Mouse (Mus musculus): ENCODE data around the gene Cald1.

Cald1 gene

GRCm38 (mm10) chr6:34664749-34665148 is 66.4 kb downstream of the Cald1 start:
- no peak for DNase-seq (ENCODE audit: low spot score in 2 of 2)

- DNase-seq (ENCODE audit: low spot score in 2 of 2), result no peak
These were observed 70.5 kb downstream of the Cald1 start for GRCm38 (mm10) chr6:34668739-34669254.

GRCm38 (mm10) chr6:34671355-34671754 is 73.1 kb downstream of the Cald1 start:
- DNase-seq (ENCODE audit: low spot score in 2 of 2), result no peak

GRCm38 (mm10) chr6:34674416-34674815 is 76.1 kb downstream of the Cald1 start:
- no peak for DNase-seq (ENCODE audit: low spot score in 2 of 2)

- DNase-seq (ENCODE audit: low spot score in 2 of 2), result no peak
These were observed 76.6 kb downstream of the Cald1 start for GRCm38 (mm10) chr6:34674897-34675296.

- DNase-seq (ENCODE audit: low spot score in 2 of 2), result no peak
These were observed 83.8 kb downstream of the Cald1 start for GRCm38 (mm10) chr6:34682126-34682525.

GRCm38 (mm10) chr6:34684886-34685285 is 86.6 kb downstream of the Cald1 start:
- DNase-seq (ENCODE audit: low spot score in 2 of 2), result no peak

GRCm38 (mm10) chr6:34688971-34689370 is 90.7 kb downstream of the Cald1 start:
- no peak for DNase-seq (ENCODE audit: low spot score in 2 of 2)

GRCm38 (mm10) chr6:34691416-34691815 is 93.1 kb downstream of the Cald1 start:
- no peak for DNase-seq (ENCODE audit: low spot score in 2 of 2)

GRCm38 (mm10) chr6:34694096-34694495 is 95.8 kb downstream of the Cald1 start:
- no peak for DNase-seq (ENCODE audit: low spot score in 2 of 2)

- DNase-seq (ENCODE audit: low spot score in 2 of 2), result no peak
These were observed 105.3 kb downstream of the Cald1 start for GRCm38 (mm10) chr6:34703421-34704120.

- DNase-seq (ENCODE audit: low spot score in 2 of 2), result no peak
These were observed 109.2 kb downstream of the Cald1 start for GRCm38 (mm10) chr6:34707521-34707920.

GRCm38 (mm10) chr6:34708650-34709265 is 110.5 kb downstream of the Cald1 start:
- DNase-seq (ENCODE audit: low spot score in 2 of 2), result peak in 1 of 2 experiments; percentile 11

- DNase-seq (ENCODE audit: low spot score in 2 of 2), result peak in 1 of 2 experiments; percentile 32
These were observed 111.0 kb downstream of the Cald1 start for GRCm38 (mm10) chr6:34709289-34709688.

GRCm38 (mm10) chr6:34709946-34710682 is 111.8 kb downstream of the Cald1 start:
- no peak for DNase-seq (ENCODE audit: low spot score in 2 of 2)

GRCm38 (mm10) chr6:34710848-34711247 is 112.5 kb downstream of the Cald1 start:
- DNase-seq (ENCODE audit: low spot score in 2 of 2), result no peak

GRCm38 (mm10) chr6:34711620-34712019 is 113.3 kb downstream of the Cald1 start:
- DNase-seq (ENCODE audit: low spot score in 2 of 2), result no peak

GRCm38 (mm10) chr6:34713169-34713568 is 114.9 kb downstream of the Cald1 start:
- no peak for DNase-seq (ENCODE audit: low spot score in 2 of 2)

- no peak for DNase-seq (ENCODE audit: low spot score in 2 of 2)
These were observed 115.5 kb downstream of the Cald1 start for GRCm38 (mm10) chr6:34713777-34714176.

- no peak for DNase-seq (ENCODE audit: low spot score in 2 of 2)
These were observed 116.3 kb downstream of the Cald1 start for GRCm38 (mm10) chr6:34714612-34715011.

- DNase-seq (ENCODE audit: low spot score in 2 of 2), result no peak
These were observed 118.0 kb downstream of the Cald1 start for GRCm38 (mm10) chr6:34716206-34716887.
